Mouse (Mus musculus): ENCODE measurements around the gene Lgr5.

DNA sequence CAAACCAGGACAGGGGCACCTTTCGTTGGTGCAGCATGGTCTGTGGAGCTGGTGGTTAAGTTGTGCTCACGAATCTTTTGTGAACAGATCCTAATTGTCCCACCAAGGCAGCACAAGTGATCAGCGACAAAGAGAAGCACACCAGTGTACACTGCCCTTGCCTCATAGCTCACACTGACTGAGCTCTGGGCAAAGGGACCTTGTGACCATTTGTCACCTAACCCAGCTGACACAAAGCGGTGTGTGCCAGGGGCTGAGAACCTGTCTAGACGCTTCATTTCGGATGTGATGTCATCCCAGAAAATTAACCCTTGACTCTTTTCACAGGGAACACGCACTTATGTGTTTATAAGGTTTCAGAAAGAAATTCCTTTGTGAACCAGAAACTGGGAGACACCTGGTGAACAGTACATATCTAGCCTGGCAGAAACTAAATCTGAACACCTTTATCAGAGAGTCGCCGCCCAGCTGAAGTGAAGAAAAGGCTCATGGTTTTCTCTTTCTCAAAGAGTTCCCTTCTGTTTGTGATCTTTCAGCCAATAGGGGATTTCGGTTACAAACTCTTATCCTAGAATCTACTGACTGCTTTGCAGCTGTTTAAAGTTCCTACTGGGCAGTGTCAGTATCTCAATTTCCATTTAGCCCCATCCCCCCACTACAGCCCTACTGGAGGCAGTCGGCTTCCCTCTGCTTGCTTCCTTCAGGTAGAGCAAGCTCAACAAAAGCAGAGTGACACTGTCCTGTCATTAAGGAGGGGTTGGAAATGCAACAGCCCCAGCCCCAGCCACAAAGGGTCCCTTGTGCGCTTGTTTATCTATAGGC is 94.4 kb downstream of the Lgr5 start:
- TF ChIP-seq POLR2A (IDR thresholded peaks at IDR 0.05; ENCODE audit: control insufficient read depth, low read depth, low read length) (no peak), CTCF (IDR thresholded peaks at IDR 0.05; ENCODE audit: control insufficient read depth, insufficient read depth, insufficient replicate concordance, low read depth, low read length) (no peak)
